Mouse (Mus musculus) Patski (cell line): ENCODE data around the gene Pm20d1. TPM values are rescaled to one million over a fixed set of nuclear protein-coding genes. Genes with fewer than 3 reads are reported as not detected.

Experiments used
- ATAC-seq: fragments of 100-300 bp; one replicate; pipeline ENCODE4 v1.8.0; 2021
- CTCF ChIA-PET: fragments of 350-600 bp; sonication (Branson Sonifier 250); formaldehyde crosslinking; loops from one replicate; lab custom pipeline; 2022; ENCODE audit warnings: inconsistent platforms; lab: Charles Lee
- POLR2A ChIA-PET: fragments of 350-600 bp; sonication (Branson Sonifier 250); formaldehyde crosslinking; loops from one replicate; lab custom pipeline; 2022; ENCODE audit warnings: antibody characterized with exemption, inconsistent platforms; lab: Charles Lee
- DNase-seq: peaks from one replicate; pipeline ENCODE4 v3.0.0-alpha.2; 2011; ENCODE audit warnings: low read depth, low spot score
- H3K27me3 ChIP-seq: fragments of 371-371 bp; one replicate; pipeline ENCODE4 v1.5.1; 2021
- CTCF ChIP-seq: fragments of 100-300 bp; IDR thresholded peaks from one replicate; pipeline ENCODE4 v1.5.1; 2021
- in situ Hi-C: fragments of 300-500 bp; cut with MboI; formaldehyde crosslinking; loops from 3 replicates; pipeline ENCODE4 v1.11.1; 2018; ENCODE audit warnings: low pct_unique_long_range_greater_than_20kb, mixed read lengths
- polyA plus RNA-seq: library from polyadenylated mRNA; unstranded; gene quantifications from one replicate; pipeline ENCODE4 v1.2.3, GENCODE M21; 2021

Pm20d1 gene
- polyA plus RNA-seq, 1 experiment from 2014 or later: not detected

- no peak for ATAC-seq
- CTCF ChIA-PET: no interaction called here
Measured at GRCm38 (mm10) chr1:131843758-131844157, 46.6 kb downstream of the Pm20d1 start.

GRCm38 (mm10) chr1:131844883-131845282, 47.7 kb downstream of the Pm20d1 start:
- no peak for TF ChIP-seq CTCF
- no peak for ATAC-seq
- H3K27me3 ChIP-seq: no peaks in the 10 kb centered on the region
- ChIA-PET CTCF (no interaction called here), POLR2A (no interaction called here)
- no peak for DNase-seq
- in situ Hi-C loops: no loop called here

More at GRCm38 (mm10) chr1:131843758-131844157, 46.6 kb downstream of the Pm20d1 start:
- no peaks in the 10 kb centered on the region for H3K27me3 ChIP-seq
- DNase-seq: no peak
- POLR2A ChIA-PET: no interaction called here
- in situ Hi-C loops: no loop called here
- TF ChIP-seq CTCF: no peak

GRCm38 (mm10) chr1:131846255-131846654, 49.1 kb downstream of the Pm20d1 start:
- ChIA-PET POLR2A (no interaction called here), CTCF (interaction anchor here (0.8 kb wide), 1 partner anchor 10 kb away, joined by 4 read pairs; no protein-coding TSS in a partner anchor)
- ATAC-seq: no peak
- no peaks in the 10 kb centered on the region for H3K27me3 ChIP-seq
- no peak for DNase-seq
- in situ Hi-C loops: no loop called here
- TF ChIP-seq CTCF: no peak

- ATAC-seq: no peak
- CTCF ChIA-PET: no interaction called here
- TF ChIP-seq CTCF: no peak
- DNase-seq: no peak
- in situ Hi-C loops: no loop called here
- POLR2A ChIA-PET: no interaction called here
- H3K27me3 ChIP-seq: peaks cover 11% of the 10 kb centered on the region
Measured at GRCm38 (mm10) chr1:131861811-131862210, 64.6 kb downstream of the Pm20d1 start.

GRCm38 (mm10) chr1:131865596-131865995, 68.4 kb downstream of the Pm20d1 start:
- in situ Hi-C loops: no loop called here
- H3K27me3 ChIP-seq: peaks cover 7% of the 10 kb centered on the region
- CTCF ChIA-PET: interaction anchor here (0.7 kb wide), 1 partner anchor 9 kb away, joined by 3 read pairs; no protein-coding TSS in a partner anchor
- TF ChIP-seq CTCF: no peak
- POLR2A ChIA-PET: no interaction called here
- ATAC-seq (no peak), DNase-seq (no peak)

GRCm38 (mm10) chr1:131866304-131866999, 69.3 kb downstream of the Pm20d1 start:
- in situ Hi-C loops: no loop called here
- peaks cover 7% of the 10 kb centered on the region for H3K27me3 ChIP-seq
- DNase-seq (no peak), ATAC-seq (no peak)
- TF ChIP-seq CTCF: no peak
- ChIA-PET POLR2A (no interaction called here), CTCF (interaction anchor here (0.7 to 1.9 kb wide), 5 partner anchors 10 to 17 kb away, joined by 3 to 8 read pairs (median 3); no protein-coding TSS in a partner anchor)

- DNase-seq (peak; percentile 53), ATAC-seq (peak; percentile 88)
- CTCF ChIA-PET: interaction anchor here (1.1 to 1.9 kb wide), 5 partner anchors 10 to 87 kb away, joined by 3 to 8 read pairs (median 3); no protein-coding TSS in a partner anchor
- peak; percentile 92 for TF ChIP-seq CTCF
- in situ Hi-C loops: no loop called here
- H3K27me3 ChIP-seq: peaks cover 7% of the 10 kb centered on the region
- POLR2A ChIA-PET: no interaction called here
Measured at GRCm38 (mm10) chr1:131867093-131867945, 70.1 kb downstream of the Pm20d1 start, which contains the start of gene Rab29. Gene Rab29, plus strand, starts transcription at chr1:131867224.

GRCm38 (mm10) chr1:131867946-131868290, 70.7 kb downstream of the Pm20d1 start:
- no peak for TF ChIP-seq CTCF

GRCm38 (mm10) chr1:131869561-131869960, 72.4 kb downstream of the Pm20d1 start:
- no peak for TF ChIP-seq CTCF
- peaks cover 7% of the 10 kb centered on the region for H3K27me3 ChIP-seq
- ATAC-seq (no peak), DNase-seq (no peak)
- in situ Hi-C loops: no loop called here
- CTCF ChIA-PET: interaction anchor here (0.9 kb wide), 1 partner anchor 13 kb away, joined by 3 read pairs; no protein-coding TSS in a partner anchor
- POLR2A ChIA-PET: interaction anchor here (0.6 kb wide), 1 partner anchor 10 kb away, joined by 4 read pairs; no protein-coding TSS in a partner anchor

More at GRCm38 (mm10) chr1:131867946-131868290, 70.7 kb downstream of the Pm20d1 start:
- ChIA-PET POLR2A (no interaction called here), CTCF (interaction anchor here (1.1 to 1.9 kb wide), 3 partner anchors 15 to 88 kb away, joined by 3 to 8 read pairs (median 3); no protein-coding TSS in a partner anchor)
- ATAC-seq: no peak
- H3K27me3 ChIP-seq: peaks cover 7% of the 10 kb centered on the region
- in situ Hi-C loops: no loop called here
- DNase-seq: no peak

Other genes starting within 250 kb of the Pm20d1 start
- gene Avpr1b, start 198.1 kb upstream of the Pm20d1 start, polyA plus RNA-seq: not detected
- gene Ctse, start 159.1 kb upstream of the Pm20d1 start, polyA plus RNA-seq: not detected
- 0.82 TPM for gene Rab7b, start 108.7 kb upstream of the Pm20d1 start, polyA plus RNA-seq
- gene Slc26a9, start 53.4 kb upstream of the Pm20d1 start, polyA plus RNA-seq: 0.01 TPM
- gene Slc41a1, start 30.1 kb downstream of the Pm20d1 start, polyA plus RNA-seq: 25.8 TPM
- gene Rab29, start 69.8 kb downstream of the Pm20d1 start, polyA plus RNA-seq: 12.9 TPM
- gene Nucks1, start 113.2 kb downstream of the Pm20d1 start, polyA plus RNA-seq: 37.8 TPM
- 0.65 TPM for gene Slc45a3, start 165.6 kb downstream of the Pm20d1 start, polyA plus RNA-seq
- 27.3 TPM for gene Elk4, start 210.2 kb downstream of the Pm20d1 start, polyA plus RNA-seq